Mouse (Mus musculus) brown adipose tissue, adult 24 weeks (tissue): ENCODE results near the gene Hcn2. TPM values are rescaled to one million over a fixed set of nuclear protein-coding genes. Genes with fewer than 3 reads are reported as not detected.
"Not testable (repeated sequence)": the region's sequence is repeated elsewhere in the genome, so short reads cannot be mapped to it uniquely, and the experiment has no call there.

Experiments used
- H3K27ac ChIP-seq: fragments of 200-500 bp; replicated peaks from 2 replicates; pipeline ENCODE4 v1.5.1; 2012; ENCODE audit warnings: low read depth, mild to moderate bottlenecking, low read length
- H3K4me1 ChIP-seq: fragments of 200-500 bp; 2 replicates; pipeline ENCODE4 v1.6.1; 2012; ENCODE audit warnings: low read length, mixed read lengths; ENCODE audit not compliant: control insufficient read depth, insufficient read depth, insufficient read length
- H3K4me3 ChIP-seq: fragments of 200-500 bp; 2 replicates; pipeline ENCODE4 v1.5.1; 2012; ENCODE audit warnings: low read depth, mild to moderate bottlenecking, low read length, moderate library complexity; ENCODE audit not compliant: insufficient read depth
- polyA plus RNA-seq: library from polyadenylated mRNA; stranded (reverse); fragments of >200 nt; gene quantifications from 2 replicates; pipeline ENCODE4 v1.2.4, GENCODE M21; 2012; ENCODE audit not compliant: missing spikeins, insufficient read depth, insufficient read length

The Hcn2 gene
- polyA plus RNA-seq, 1 experiment = 0.52 TPM

DNA sequence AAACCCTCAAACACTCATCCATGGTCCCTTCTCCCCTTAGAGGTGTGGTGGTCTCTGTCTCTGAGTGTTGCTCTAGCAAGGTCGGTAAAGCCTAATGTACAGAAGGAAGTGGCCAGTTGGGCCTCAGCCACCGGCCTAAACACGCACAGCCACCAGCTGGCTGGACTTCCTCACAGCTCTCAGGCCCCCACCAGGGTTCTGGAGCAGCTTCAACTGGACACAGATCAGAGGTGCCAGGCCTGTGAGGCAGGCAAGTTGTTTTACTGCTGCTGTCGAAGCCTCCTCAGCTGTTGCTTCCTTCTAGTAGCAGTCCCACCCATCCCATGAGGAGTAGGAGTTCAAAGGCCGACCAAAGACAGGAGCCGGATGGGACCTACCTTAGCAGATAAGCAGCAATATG, 18.5 kb upstream of the Hcn2 start:
- Histone ChIP-seq H3K27ac (no peak overlapping the region), H3K4me3 (no peak overlapping the region), H3K4me1 (peaks cover 6% of the 10 kb centered on the region)

DNA sequence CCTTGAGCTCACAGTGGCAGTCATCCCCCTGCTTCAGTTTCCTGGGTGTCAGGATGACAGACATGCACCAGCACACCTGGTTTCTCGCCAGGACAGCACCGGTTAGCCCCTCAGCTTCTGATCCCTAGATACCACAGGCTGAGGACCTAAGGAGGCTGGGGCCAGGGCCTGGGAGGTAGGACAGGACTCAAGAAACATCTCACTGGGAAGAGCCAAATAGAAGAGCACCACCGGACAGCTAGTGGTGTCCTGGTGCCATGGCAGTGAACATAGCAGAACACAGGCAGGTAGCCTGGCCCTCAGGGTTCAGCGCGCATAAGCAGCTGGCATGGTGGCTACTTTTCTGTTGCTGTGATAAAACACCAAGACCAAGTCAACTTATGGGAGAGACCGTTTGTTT, 18.0 kb upstream of the Hcn2 start:
- Histone ChIP-seq H3K27ac (no peak overlapping the region), H3K4me3 (no peak overlapping the region), H3K4me1 (peaks cover 6% of the 10 kb centered on the region)

DNA sequence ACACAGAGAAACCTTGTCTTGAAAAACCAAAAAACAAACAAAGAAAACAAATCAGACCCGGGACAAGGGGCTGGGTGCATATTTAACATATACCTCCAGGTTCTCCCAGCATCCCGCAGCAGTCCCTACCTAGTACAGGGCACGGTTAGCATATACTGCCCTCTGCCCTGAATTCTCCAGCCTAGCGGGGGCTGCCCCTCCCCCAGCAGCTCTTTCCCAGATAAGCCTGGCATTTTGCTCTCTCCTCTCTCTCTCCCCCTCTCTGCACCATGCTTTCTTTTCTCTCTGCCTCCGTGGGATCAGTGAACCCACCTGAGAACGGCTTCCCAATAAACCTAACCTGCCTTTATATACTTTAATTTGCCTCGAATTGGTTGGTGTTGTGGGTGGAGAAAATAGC, 15.8 kb upstream of the Hcn2 start:
- peaks cover 14% of the 10 kb centered on the region for H3K4me1 ChIP-seq
- no peak overlapping the region for H3K27ac ChIP-seq
- no peak overlapping the region for H3K4me3 ChIP-seq

DNA sequence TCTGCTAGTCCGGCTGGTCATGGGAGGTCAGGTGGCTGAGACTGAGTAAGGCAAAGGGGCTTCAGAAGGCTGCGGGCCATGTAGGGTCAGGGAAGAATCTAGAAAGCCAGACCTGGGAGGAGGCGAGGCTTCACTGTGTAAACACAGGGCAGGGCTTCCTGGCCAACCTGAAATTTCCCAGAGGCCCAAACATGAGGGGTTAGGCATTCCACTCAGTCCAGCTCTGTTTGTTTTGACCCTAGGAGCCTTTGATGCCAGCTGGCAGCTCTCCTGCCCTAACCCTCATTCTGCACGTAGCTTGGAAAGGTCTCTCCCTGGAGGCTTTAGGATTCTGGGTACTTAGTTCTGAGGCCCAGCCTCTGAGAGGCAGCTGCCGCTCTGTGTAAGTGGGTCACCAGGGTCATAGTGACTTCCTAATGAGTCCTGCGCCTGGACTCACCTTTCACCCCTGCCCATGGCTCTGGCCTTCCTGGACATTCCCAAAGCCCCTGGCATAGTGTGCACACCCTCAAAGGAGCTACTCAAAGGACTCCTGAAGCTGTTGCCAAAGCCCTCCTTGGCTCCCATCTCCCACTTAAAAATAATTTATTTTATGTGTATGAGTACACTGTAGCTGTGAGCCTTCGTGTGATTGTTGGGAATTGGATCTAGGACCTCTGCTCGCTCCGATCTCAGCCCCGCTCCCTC, 14.8 kb upstream of the Hcn2 start:
- no peak overlapping the region for H3K4me3 ChIP-seq
- H3K4me1 ChIP-seq = peaks cover 23% of the 10 kb centered on the region
- H3K27ac ChIP-seq = peak overlapping the region; percentile 42

DNA sequence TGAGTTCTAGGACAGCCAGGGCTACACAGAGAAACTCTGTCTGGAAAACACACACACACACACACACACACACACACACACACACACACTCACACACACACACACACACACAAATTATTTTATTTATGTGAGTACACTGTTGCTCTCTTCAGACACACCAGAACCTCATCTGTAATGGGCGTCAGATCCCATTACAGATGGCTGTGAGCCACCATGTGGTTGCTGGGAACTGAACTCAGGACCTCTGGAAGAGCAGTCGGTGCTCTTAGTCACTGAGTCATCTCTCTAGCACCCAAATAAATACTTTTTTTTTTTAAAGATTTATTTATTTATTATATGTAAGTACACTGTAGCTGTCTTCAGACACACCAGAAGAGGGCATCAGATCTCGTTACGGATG, 13.5 kb upstream of the Hcn2 start:
- not testable (repeated sequence) for H3K4me3 ChIP-seq, H3K27ac ChIP-seq
- peaks cover 30% of the 10 kb centered on the region for H3K4me1 ChIP-seq

DNA sequence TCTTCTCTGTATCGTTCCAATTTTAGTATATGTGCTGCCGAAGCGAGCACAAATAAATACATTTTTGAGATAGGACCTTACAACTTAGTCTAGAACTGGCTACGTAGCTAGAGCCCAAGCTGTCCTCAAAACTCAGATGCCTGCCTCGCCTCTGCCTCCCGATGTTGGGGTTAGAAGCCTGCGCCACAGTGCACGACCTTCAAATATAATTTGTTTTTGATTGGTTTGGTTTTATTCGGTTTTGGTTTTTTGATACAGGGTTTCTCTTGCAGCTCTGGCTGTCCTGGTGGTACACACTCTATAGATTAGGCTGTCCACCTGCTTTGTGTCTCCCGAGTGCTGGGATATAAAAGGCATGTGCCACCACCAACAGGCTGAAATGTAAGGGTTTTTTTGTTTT, 12.9 kb upstream of the Hcn2 start:
- H3K27ac ChIP-seq = peak overlapping the region; percentile 21; the same call in 1 of the 2 replicates
- peak overlapping the region; percentile 13; the same call in 1 of the 2 replicates for H3K4me3 ChIP-seq
- peaks cover 30% of the 10 kb centered on the region for H3K4me1 ChIP-seq

DNA sequence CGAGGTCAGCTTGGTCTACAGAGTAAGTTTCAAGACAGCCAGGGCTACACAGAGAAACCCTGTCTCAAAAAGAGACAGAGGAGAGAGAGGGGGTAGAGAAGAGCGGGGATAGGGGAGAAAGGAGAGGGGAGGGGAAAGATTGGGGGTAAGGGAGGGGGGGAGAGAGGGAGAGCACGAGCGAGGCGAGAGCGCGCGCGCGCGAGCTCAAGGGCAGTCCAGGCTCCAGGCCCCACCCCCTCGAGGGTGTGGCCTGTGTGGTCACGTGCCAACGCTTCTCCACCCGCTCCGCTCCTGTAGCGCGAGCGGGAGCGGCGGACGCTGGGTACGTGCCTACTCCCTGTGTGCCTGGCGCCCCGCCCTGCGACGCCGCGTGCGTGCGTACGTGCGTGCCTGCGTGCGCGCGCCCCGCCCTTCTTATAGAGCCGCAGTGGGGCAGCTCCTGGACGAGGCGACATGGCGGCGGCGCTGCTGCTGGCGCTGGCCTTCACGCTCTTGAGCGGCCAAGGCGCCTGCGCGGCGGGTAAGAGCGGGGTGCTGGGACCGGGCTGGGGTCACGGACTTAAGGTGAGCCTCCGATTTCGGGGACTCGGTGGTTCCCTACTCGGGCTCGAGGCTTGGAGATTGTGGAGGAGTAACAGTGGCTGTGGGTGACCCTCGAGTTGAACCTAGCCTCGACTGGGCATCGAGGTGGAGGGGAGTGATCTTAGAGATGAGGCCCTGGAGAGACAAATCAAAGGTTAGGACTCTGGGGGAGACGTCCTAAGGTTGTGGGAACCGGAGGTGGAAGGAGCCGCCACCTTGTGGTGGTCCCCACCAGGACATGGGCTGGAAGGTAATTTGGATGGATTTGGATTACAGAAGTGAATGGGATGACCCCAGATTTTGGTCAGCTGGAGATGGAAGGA, 12.1 kb upstream of the Hcn2 start, which contains the start of gene Bsg:
TSS of gene Bsg (plus strand) at position 427 of the 905 bp plus-strand sequence.
- Histone ChIP-seq H3K4me1 (peaks cover 30% of the 10 kb centered on the region), H3K4me3 (peak within 1 kb of the TSS; percentile 97), H3K27ac (peak within 1 kb of the TSS; percentile 89)

DNA sequence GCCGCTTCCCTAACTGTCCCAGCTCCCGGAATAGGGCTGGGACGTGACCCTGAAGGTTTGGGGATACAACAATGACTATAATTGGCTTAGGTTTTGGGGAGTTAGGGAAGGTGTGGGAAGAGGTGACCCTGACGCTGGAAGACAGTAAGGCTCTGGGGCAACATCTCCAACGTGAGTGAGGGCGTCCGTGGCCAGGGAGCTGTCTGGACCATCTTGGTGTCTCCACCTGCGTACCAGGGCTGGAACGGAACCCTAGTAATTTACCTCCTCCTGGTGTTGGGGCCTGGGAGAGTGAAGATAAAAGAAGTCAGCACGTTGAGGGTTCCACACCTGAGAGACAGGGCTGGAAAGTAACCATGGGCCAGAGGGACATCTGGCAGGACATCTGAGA, 11.5 kb upstream of the Hcn2 start:
- peak overlapping the region; percentile 97 for H3K4me3 ChIP-seq
- peaks cover 30% of the 10 kb centered on the region for H3K4me1 ChIP-seq
- peak overlapping the region; percentile 89 for H3K27ac ChIP-seq

DNA sequence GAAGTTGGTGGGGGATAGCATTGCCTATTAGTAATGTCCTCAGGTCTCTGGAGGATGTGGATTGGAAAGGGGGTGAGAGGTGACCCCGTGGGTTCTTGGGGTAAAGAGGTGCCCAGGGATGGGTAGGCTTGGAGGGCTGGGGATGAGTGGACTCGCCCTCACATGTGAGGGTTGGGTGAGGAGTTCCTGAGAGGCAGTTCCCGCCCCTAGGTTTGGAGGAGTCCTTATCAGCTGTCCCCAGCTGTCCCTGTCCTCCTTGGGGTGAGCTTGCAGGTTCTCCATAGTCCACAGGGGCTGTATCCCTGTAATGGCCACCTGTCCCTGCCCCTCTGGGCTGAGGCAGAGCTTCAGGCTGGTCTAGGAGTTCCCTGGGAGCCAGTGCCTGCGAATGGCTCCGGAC, 10.5 kb upstream of the Hcn2 start:
- Histone ChIP-seq H3K4me1 (peaks cover 28% of the 10 kb centered on the region), H3K4me3 (peak overlapping the region; percentile 97), H3K27ac (peak overlapping the region; percentile 14; the same call in 1 of the 2 replicates)

DNA sequence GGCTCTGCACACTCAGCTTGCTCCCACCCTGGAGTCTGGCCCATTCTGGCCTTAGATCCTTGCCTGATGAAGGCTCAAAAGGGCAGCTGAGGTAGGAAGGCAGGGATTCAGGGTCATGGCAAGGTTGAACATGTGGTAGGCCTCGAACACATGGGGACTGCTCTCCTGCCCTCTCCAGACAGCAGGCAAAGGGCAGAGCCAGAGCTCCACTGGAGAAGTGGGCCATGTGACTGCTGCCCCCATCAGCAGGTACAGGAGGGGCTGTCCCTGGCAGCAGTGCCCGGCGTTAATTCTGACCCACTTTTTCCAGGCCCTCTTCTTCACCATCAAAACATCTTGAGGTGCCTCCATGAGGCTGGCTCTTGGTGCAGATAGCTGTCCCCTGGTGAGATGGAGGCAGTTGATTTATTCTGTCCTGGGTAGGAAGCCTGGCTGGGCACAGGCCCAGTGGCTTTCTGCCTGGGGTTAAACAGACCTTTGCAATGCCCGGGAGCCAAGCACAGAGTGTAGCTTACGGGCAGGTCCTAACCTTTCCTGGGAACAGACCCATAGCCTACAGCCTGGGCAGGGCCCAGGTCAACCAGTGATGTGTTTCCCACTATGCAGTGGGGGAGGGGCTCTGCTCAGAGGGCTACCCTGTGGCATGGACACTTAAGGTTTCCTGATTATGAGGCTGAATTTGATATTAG, 9.9 kb upstream of the Hcn2 start:
- Histone ChIP-seq H3K4me3 (peak overlapping the region; percentile 97), H3K27ac (peak overlapping the region; percentile 14; the same call in 1 of the 2 replicates), H3K4me1 (peaks cover 24% of the 10 kb centered on the region)

DNA sequence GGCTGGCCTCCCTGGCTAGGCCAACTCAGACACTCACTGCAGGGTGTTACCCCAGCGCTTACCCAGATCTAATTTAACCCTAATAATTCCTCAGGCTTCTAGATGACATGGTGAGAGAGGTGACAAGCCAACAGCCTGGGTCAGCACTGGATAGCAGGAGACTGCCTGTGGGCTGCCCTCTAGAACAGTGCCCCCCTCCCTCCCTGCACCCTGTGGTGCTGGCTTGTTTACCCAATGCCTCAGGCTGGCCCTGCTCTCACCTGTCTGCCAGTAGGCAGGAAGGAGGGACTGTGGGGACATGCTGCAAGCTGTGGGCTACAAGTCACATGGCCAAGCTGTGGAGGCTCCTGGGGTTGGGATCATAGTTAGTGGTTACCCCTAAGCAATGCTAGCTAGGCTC, 9.3 kb upstream of the Hcn2 start:
- H3K4me1 ChIP-seq = peaks cover 24% of the 10 kb centered on the region
- no peak overlapping the region for H3K4me3 ChIP-seq
- no peak overlapping the region for H3K27ac ChIP-seq

DNA sequence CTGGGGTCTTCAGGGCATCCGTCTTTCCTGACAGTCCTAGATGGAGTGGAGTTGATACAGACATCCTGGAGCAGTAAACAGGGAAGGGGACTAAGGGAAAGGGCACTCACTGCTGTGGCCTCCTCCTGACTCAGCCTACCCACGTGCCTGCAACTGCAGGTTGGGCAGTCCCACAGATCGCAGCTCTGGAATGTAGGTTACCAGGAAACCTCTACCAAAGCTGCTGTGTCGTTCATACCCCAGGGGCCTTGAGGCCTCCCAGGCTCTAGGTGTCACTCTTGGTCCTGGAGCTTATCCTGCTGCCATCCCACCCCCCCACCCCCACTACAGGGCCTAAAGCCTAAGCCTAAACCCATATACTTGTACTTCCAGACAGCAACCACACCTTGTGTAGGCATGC, 8.7 kb upstream of the Hcn2 start:
- H3K27ac ChIP-seq = no peak overlapping the region
- peaks cover 24% of the 10 kb centered on the region for H3K4me1 ChIP-seq
- no peak overlapping the region for H3K4me3 ChIP-seq

DNA sequence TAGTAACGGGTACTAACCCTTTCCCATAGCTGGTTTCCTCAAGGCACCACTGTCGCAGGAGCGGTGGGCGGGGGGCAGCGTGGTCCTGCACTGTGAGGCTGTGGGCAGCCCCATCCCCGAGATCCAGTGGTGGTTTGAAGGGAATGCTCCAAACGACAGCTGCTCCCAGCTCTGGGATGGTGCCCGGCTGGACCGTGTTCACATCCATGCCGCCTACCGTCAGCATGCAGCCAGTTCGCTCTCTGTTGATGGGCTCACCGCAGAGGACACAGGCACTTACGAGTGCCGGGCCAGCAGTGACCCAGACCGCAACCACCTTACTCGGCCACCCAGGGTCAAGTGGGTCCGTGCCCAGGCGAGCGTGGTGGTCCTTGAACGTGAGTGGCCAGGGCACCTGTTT, 7.8 kb upstream of the Hcn2 start:
- Histone ChIP-seq H3K4me1 (peaks cover 24% of the 10 kb centered on the region), H3K27ac (no peak overlapping the region)

DNA sequence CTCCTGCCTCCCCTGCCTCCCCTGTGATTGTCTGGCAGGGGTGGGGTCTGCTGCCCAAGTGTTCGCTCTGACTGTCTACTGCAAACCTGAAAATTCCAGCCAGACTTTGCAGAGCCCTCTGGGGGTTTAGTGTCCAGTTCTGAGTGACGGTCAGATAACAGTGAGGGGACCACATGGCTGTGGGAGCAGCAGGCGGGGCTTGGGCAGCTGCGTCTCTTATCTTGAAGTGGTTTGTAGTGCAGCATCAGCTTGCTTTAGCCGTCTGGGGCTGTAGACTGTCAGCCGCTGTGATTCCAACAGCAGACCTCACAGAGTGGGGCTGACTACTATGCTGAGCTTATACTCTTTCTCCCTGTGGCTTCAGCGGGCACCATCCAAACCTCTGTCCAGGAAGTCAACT, 7.1 kb upstream of the Hcn2 start:
- no peak overlapping the region for H3K4me3 ChIP-seq

More for the DNA sequence above, 7.8 kb upstream of the Hcn2 start:
- H3K4me3 ChIP-seq = no peak overlapping the region

DNA sequence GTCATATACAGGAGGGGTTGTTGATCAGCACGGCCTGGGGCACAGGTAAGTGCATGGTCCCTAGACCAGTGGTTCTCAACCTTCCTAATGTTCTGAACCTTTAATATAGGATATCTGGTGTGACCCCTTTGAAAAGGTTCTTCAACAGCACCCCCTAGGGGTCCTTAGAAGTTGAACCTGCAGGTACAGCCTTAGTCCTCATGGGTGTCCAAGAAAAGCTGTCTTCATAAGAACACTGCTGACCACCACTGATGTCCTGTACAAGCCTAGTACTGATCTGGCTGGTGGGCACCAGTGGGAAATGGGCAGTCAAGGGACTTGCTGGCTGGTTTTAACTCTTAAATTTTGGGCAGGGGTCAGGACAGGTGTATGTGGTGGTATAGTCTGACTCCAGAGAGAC, 4.4 kb upstream of the Hcn2 start:
- peaks cover 7% of the 10 kb centered on the region for H3K4me1 ChIP-seq
- H3K27ac ChIP-seq = no peak overlapping the region
- no peak overlapping the region for H3K4me3 ChIP-seq

More for the DNA sequence above, 7.1 kb upstream of the Hcn2 start:
- H3K4me1 ChIP-seq = peaks cover 24% of the 10 kb centered on the region
- no peak overlapping the region for H3K27ac ChIP-seq
